Mouse (Mus musculus) midbrain, embryonic 11.5 days (tissue): ENCODE results near the gene Rbbp9. TPM values are rescaled to one million over a fixed set of nuclear protein-coding genes. Genes with fewer than 3 reads are reported as not detected.

Source experiments
- ATAC-seq: fragments of 200-750 bp; cut with Nextera tagmentation; 2 replicates; pipeline ENCODE4 v1.8.0; 2017; ENCODE audit warnings: moderate TSS enrichment, moderate library complexity; ENCODE audit not compliant: low FRiP score
- DNase-seq: peaks from one replicate; pipeline ENCODE4 v3.0.0; 2015; ENCODE audit warnings: low spot score; ENCODE audit errors: missing footprints
- H3K27ac ChIP-seq: fragments of 300-500 bp; sonication (generic); 2 replicates; pipeline ENCODE4 v1.5.1; 2014; ENCODE audit warnings: low read depth, low read length
- H3K27me3 ChIP-seq: fragments of 300-500 bp; sonication (generic); 2 replicates; pipeline ENCODE4 v1.6.1; 2014; ENCODE audit warnings: mild to moderate bottlenecking, low read length, moderate library complexity, mixed read lengths; ENCODE audit not compliant: control insufficient read depth, insufficient read depth
- H3K36me3 ChIP-seq: fragments of 300-500 bp; sonication (generic); 2 replicates; pipeline ENCODE4 v1.6.1; 2014; ENCODE audit warnings: mild to moderate bottlenecking, low read length, moderate library complexity, mixed read lengths; ENCODE audit not compliant: control insufficient read depth, insufficient read depth
- H3K4me1 ChIP-seq: fragments of 300-500 bp; sonication (generic); 2 replicates; pipeline ENCODE4 v1.6.1; 2014; ENCODE audit warnings: low read length; ENCODE audit not compliant: control insufficient read depth, insufficient read depth
- H3K4me2 ChIP-seq: fragments of 300-500 bp; sonication (generic); 2 replicates; pipeline ENCODE4 v1.6.1; 2014; ENCODE audit warnings: mild to moderate bottlenecking, moderate library complexity
- H3K4me3 ChIP-seq: fragments of 300-500 bp; sonication (generic); 2 replicates; pipeline ENCODE4 v1.5.1; 2014; ENCODE audit warnings: low read depth, low read length
- H3K9ac ChIP-seq: fragments of 300-500 bp; sonication (generic); 2 replicates; pipeline ENCODE4 v1.6.1; 2014; ENCODE audit warnings: low read length
- H3K9me3 ChIP-seq: fragments of 300-500 bp; sonication (generic); 2 replicates; pipeline ENCODE4 v1.6.1; 2016; ENCODE audit warnings: low read length; ENCODE audit not compliant: control insufficient read depth
- WGBS: fragments of 180-500 bp; shearing (Covaris S2); extraction: QIAGEN DNeasy Blood & Tissue Kit; methylation state at CpG from one replicate; pipeline ENCODE4 v1.1.7; 2014; 5-methylcytosine and 5-hydroxymethylcytosine counted together
- polyA plus RNA-seq: library from polyadenylated mRNA; unstranded; fragments of >200 nt; fragmentation: Nextera tagmentation; extraction: Ambion mirVana; gene quantifications from 2 replicates; pipeline ENCODE4 v1.2.1, GENCODE M21; 2014

Rbbp9 gene
- polyA plus RNA-seq, 1 experiment from 2014 or later: 75.9 TPM

- Histone ChIP-seq H3K9me3 (no peaks in the 10 kb centered on the region), H3K27ac (no peak overlapping the region), H3K4me1 (peaks cover 9% of the 10 kb centered on the region; the same call in 1 of the 2 replicates), H3K4me2 (no peak overlapping the region), H3K27me3 (no peaks in the 10 kb centered on the region), H3K9ac (no peak overlapping the region), H3K36me3 (no peaks in the 10 kb centered on the region), H3K4me3 (no peak overlapping the region)
- no peak for DNase-seq
- 97% methylated on average over 3 of the region's 3 CpGs for WGBS
- no peak for ATAC-seq
These were observed 3.2 kb upstream of the Rbbp9 start for GRCm38 (mm10) chr2:144553905-144554304.

- H3K9ac ChIP-seq: no peak overlapping the region
- no peak for ATAC-seq
- no peaks in the 10 kb centered on the region for H3K27me3 ChIP-seq
- peaks cover 4% of the 10 kb centered on the region; the same call in 1 of the 2 replicates for H3K4me1 ChIP-seq
- no peak overlapping the region for H3K4me3 ChIP-seq
- H3K9me3 ChIP-seq: no peaks in the 10 kb centered on the region
- peaks cover 4% of the 10 kb centered on the region; the same call in 1 of the 2 replicates for H3K36me3 ChIP-seq
- WGBS: 78% methylated on average over 4 of the region's 4 CpGs
- DNase-seq: no peak
- H3K27ac ChIP-seq: no peak overlapping the region
- H3K4me2 ChIP-seq: no peak overlapping the region
These were observed 3.1 kb downstream of the Rbbp9 start for GRCm38 (mm10) chr2:144547559-144547958.

GRCm38 (mm10) chr2:144545481-144545880 is 5.2 kb downstream of the Rbbp9 start:
- DNase-seq (no peak), ATAC-seq (no peak)
- no peaks in the 10 kb centered on the region for H3K9me3 ChIP-seq
- H3K4me1 ChIP-seq: peaks cover 4% of the 10 kb centered on the region; the same call in 1 of the 2 replicates
- H3K27me3 ChIP-seq: no peaks in the 10 kb centered on the region
- no peak overlapping the region for H3K4me3 ChIP-seq
- no peak overlapping the region for H3K9ac ChIP-seq
- H3K4me2 ChIP-seq: no peak overlapping the region
- peaks cover 4% of the 10 kb centered on the region; the same call in 1 of the 2 replicates for H3K36me3 ChIP-seq
- 71% methylated on average over 1 of the region's 1 CpGs for WGBS
- no peak overlapping the region for H3K27ac ChIP-seq

- Histone ChIP-seq H3K9me3 (no peaks in the 10 kb centered on the region), H3K4me1 (peaks cover 3% of the 10 kb centered on the region; the same call in 1 of the 2 replicates), H3K27ac (no peak overlapping the region), H3K4me2 (no peak overlapping the region), H3K27me3 (no peaks in the 10 kb centered on the region), H3K9ac (no peak overlapping the region), H3K4me3 (no peak overlapping the region), H3K36me3 (peaks cover 4% of the 10 kb centered on the region; the same call in 1 of the 2 replicates)
- DNase-seq (no peak), ATAC-seq (no peak)
- WGBS: 95% methylated on average over 2 of the region's 2 CpGs
These were observed 5.6 kb downstream of the Rbbp9 start for GRCm38 (mm10) chr2:144545061-144545460.

- no peaks in the 10 kb centered on the region for H3K9me3 ChIP-seq
- no peaks in the 10 kb centered on the region for H3K27me3 ChIP-seq
- no peak overlapping the region for H3K4me3 ChIP-seq
- 92% methylated on average over 6 of the region's 6 CpGs for WGBS
- H3K36me3 ChIP-seq: peaks cover 7% of the 10 kb centered on the region; the same call in 1 of the 2 replicates
- no peak overlapping the region for H3K9ac ChIP-seq
- ATAC-seq: no peak
- no peak overlapping the region for H3K4me2 ChIP-seq
- DNase-seq: no peak
- H3K4me1 ChIP-seq: no peaks in the 10 kb centered on the region
- H3K27ac ChIP-seq: no peak overlapping the region
These were observed 6.0 kb downstream of the Rbbp9 start for GRCm38 (mm10) chr2:144544630-144545029.

- Histone ChIP-seq H3K27ac (no peak overlapping the region), H3K27me3 (no peaks in the 10 kb centered on the region), H3K9ac (no peak overlapping the region), H3K4me3 (no peak overlapping the region), H3K9me3 (no peaks in the 10 kb centered on the region), H3K36me3 (peaks cover 11% of the 10 kb centered on the region; the same call in 1 of the 2 replicates), H3K4me1 (no peaks in the 10 kb centered on the region), H3K4me2 (no peak overlapping the region)
- ATAC-seq: no peak
- WGBS: 94% methylated on average over 6 of the region's 6 CpGs
- no peak for DNase-seq
These were observed 7.0 kb downstream of the Rbbp9 start for GRCm38 (mm10) chr2:144543670-144544069.

GRCm38 (mm10) chr2:144541246-144541645 is 9.4 kb downstream of the Rbbp9 start:
- H3K4me1 ChIP-seq: no peaks in the 10 kb centered on the region
- DNase-seq: no peak
- H3K27me3 ChIP-seq: no peaks in the 10 kb centered on the region
- no peak for ATAC-seq
- H3K4me3 ChIP-seq: no peak overlapping the region
- H3K9me3 ChIP-seq: no peaks in the 10 kb centered on the region
- no peak overlapping the region for H3K4me2 ChIP-seq
- peaks cover 13% of the 10 kb centered on the region for H3K36me3 ChIP-seq
- no peak overlapping the region for H3K27ac ChIP-seq
- H3K9ac ChIP-seq: no peak overlapping the region
- 86% methylated on average over 4 of the region's 4 CpGs for WGBS

GRCm38 (mm10) chr2:144537123-144537522 is 13.5 kb downstream of the Rbbp9 start:
- Histone ChIP-seq H3K27me3 (no peaks in the 10 kb centered on the region), H3K4me3 (no peak overlapping the region), H3K9ac (no peak overlapping the region), H3K27ac (no peak overlapping the region), H3K36me3 (peaks cover 24% of the 10 kb centered on the region), H3K4me2 (no peak overlapping the region), H3K9me3 (no peaks in the 10 kb centered on the region), H3K4me1 (no peaks in the 10 kb centered on the region)
- no peak for ATAC-seq
- 95% methylated on average over 7 of the region's 7 CpGs for WGBS
- DNase-seq: no peak

GRCm38 (mm10) chr2:144527821-144528174 is 22.9 kb downstream of the Rbbp9 start:
- peak overlapping the region; percentile 88 for H3K27ac ChIP-seq
- no peak for DNase-seq
- peak; percentile 62 for ATAC-seq
- H3K9me3 ChIP-seq: no peaks in the 10 kb centered on the region
- H3K36me3 ChIP-seq: no peaks in the 10 kb centered on the region; the same call in 1 of the 2 replicates
- WGBS: under 1% methylated on average over 25 of the region's 25 CpGs
- H3K4me1 ChIP-seq: peaks cover 7% of the 10 kb centered on the region; the same call in 1 of the 2 replicates
- H3K4me2 ChIP-seq: peak overlapping the region; percentile 64
- peak overlapping the region; percentile 81 for H3K9ac ChIP-seq
- H3K4me3 ChIP-seq: peak overlapping the region; percentile 75
- peaks cover 2% of the 10 kb centered on the region; the same call in 1 of the 2 replicates for H3K27me3 ChIP-seq
